Mouse (Mus musculus) common myeloid progenitor, adult 5-6 weeks (primary cell): ENCODE results near the gene Pip5k1a. TPM values are rescaled to one million over a fixed set of nuclear protein-coding genes. Genes with fewer than 3 reads are reported as not detected.

Experiments used
- ATAC-seq: replicated peaks from 2 replicates; pipeline ENCODE4 v1.8.0; 2016; ENCODE audit warnings: low read depth, mild to moderate bottlenecking, moderate TSS enrichment, inconsistent platforms; ENCODE audit not compliant: poor library complexity, severe bottlenecking
- total RNA-seq: library from RNA; stranded (forward); fragments of 200-1000, 187-1606 nt; gene quantifications from 2 replicates; pipeline ENCODE4 v1.2.3, GENCODE M21; 2017

The Pip5k1a gene
- total RNA-seq, 1 experiment from 2014 or later = 19.2 TPM

GRCm38 (mm10) chr3:95013699-95014427 is 92.9 kb downstream of the Pip5k1a start:
- no peak for ATAC-seq

GRCm38 (mm10) chr3:95012982-95013381 is 93.7 kb downstream of the Pip5k1a start:
- no peak for ATAC-seq

GRCm38 (mm10) chr3:95010396-95010795 is 96.3 kb downstream of the Pip5k1a start:
- ATAC-seq = no peak

Other genes with a start within 250 kb of the Pip5k1a start
- 192 and 193 TPM in 2 replicates for gene Psmb4, start 220.0 kb downstream of the Pip5k1a start, total RNA-seq
- gene Selenbp1, start 173.9 kb downstream of the Pip5k1a start, total RNA-seq = 41.5 and 57.4 TPM in 2 replicates
- gene Rfx5, start 152.9 kb downstream of the Pip5k1a start, total RNA-seq = 24.3 and 27.3 TPM in 2 replicates
- gene Pi4kb, start 132.2 kb downstream of the Pip5k1a start, total RNA-seq = 11.6 and 43.0 TPM in 2 replicates
- 18.2 and 20.6 TPM in 2 replicates for gene Zfp687, start 91.5 kb downstream of the Pip5k1a start, total RNA-seq
- gene Psmd4, start 64.3 kb downstream of the Pip5k1a start, total RNA-seq = 210 and 232 TPM in 2 replicates
- gene Vps72, start 4.1 kb upstream of the Pip5k1a start, total RNA-seq = 82.0 and 161 TPM in 2 replicates
- gene Tmod4, start 17.5 kb upstream of the Pip5k1a start, total RNA-seq = not detected in 2 replicates
- 59.6 and 88.2 TPM in 2 replicates for gene Scnm1, start 27.1 kb upstream of the Pip5k1a start, total RNA-seq
- gene Lysmd1, start 27.2 kb upstream of the Pip5k1a start, total RNA-seq = 2.9 and 6.9 TPM in 2 replicates
- 21.8 and 38.5 TPM in 2 replicates for gene Tnfaip8l2, start 35.4 kb upstream of the Pip5k1a start, total RNA-seq
- 0.64 and 4.6 TPM in 2 replicates for gene Sema6c, start 53.5 kb upstream of the Pip5k1a start, total RNA-seq
- 50.1 and 53.9 TPM in 2 replicates for gene Gabpb2, start 111.0 kb upstream of the Pip5k1a start, total RNA-seq
- gene Cdc42se1, start 121.8 kb upstream of the Pip5k1a start, total RNA-seq = 55.4 and 57.6 TPM in 2 replicates
- 7.9 and 9.2 TPM in 2 replicates for gene Mllt11, start 125.2 kb upstream of the Pip5k1a start, total RNA-seq
- 0.64 and 0.82 TPM in 2 replicates for gene Gm128, start 134.7 kb upstream of the Pip5k1a start, total RNA-seq
- gene Bnipl, start 144.3 kb upstream of the Pip5k1a start, total RNA-seq = not detected in 2 replicates
- gene Mindy1, start 174.4 kb upstream of the Pip5k1a start, total RNA-seq = 26.2 and 31.4 TPM in 2 replicates
- gene Prune1, start 175.1 kb upstream of the Pip5k1a start, total RNA-seq = 8.4 and 10.3 TPM in 2 replicates
- 5.9 and 12.1 TPM in 2 replicates for gene Anxa9, start 200.2 kb upstream of the Pip5k1a start, total RNA-seq
- gene Cers2, start 207.9 kb upstream of the Pip5k1a start, total RNA-seq = 94.9 and 102 TPM in 2 replicates